In genomic region chr1:119119863-119120569, GRCm38 (mm10) we compare ENCODE assay signal across 8 mouse cellular contexts.
DNase-seq lines count a peak whose midpoint lies in the region; ATAC-seq and TF ChIP-seq lines count a peak whose summit lies in the region.

No protein-coding gene starts in this region.

- 43% methylated on average over 8 of the region's 8 CpGs for WGBS in kidney, embryonic 16.5 days
- 34% methylated on average over 8 of the region's 8 CpGs for WGBS in lung, embryonic 14.5 days

- no peak overlapping the region for H3K4me2 ChIP-seq in kidney, embryonic 16.5 days (replicated peaks; ENCODE audit: low read depth, low read length)
- H3K4me2 ChIP-seq in lung, embryonic 14.5 days: no peak overlapping the region

- no peaks in the 10 kb centered on the region for H3K36me3 ChIP-seq in kidney, embryonic 16.5 days (ENCODE audit: insufficient read depth, low read length)
- H3K36me3 ChIP-seq in E14TG2a.4 (ENCODE audit: insufficient read depth, low read length): no peaks in the 10 kb centered on the region
- H3K36me3 ChIP-seq in lung, embryonic 14.5 days (ENCODE audit: insufficient read depth): no peaks in the 10 kb centered on the region

- peak; percentile 69; the same call in 1 of the 2 replicates for ATAC-seq in kidney, embryonic 16.5 days (ENCODE audit: low FRiP score, low TSS enrichment)
- ATAC-seq in lung, embryonic 14.5 days (ENCODE audit: insufficient read depth): no peak

- no peak for DNase-seq in kidney, adult 18-20 months
- DNase-seq in adrenal gland, postnatal 25 days: peak; percentile 19
- peak; percentile 28 for DNase-seq in lung, embryonic 14.5 days
- DNase-seq in spleen, adult 18-20 months: no peak
- DNase-seq in urinary bladder, postnatal 4 days (ENCODE audit: low spot score in 2 of 2): no peak
- no peak for DNase-seq in frontal cortex, postnatal 36 days (ENCODE audit: low spot score in 2 of 2)

- no peak overlapping the region for H3K4me3 ChIP-seq in kidney, embryonic 16.5 days (ENCODE audit: low read length)
- no peak overlapping the region for H3K4me3 ChIP-seq in E14TG2a.4 (replicated peaks; ENCODE audit: low read length)
- H3K4me3 ChIP-seq in lung, embryonic 14.5 days (ENCODE audit: low read depth, low read length): no peak overlapping the region

- peak; percentile 18 for TF ChIP-seq CTCF in E14TG2a.4 (conservative IDR thresholded peaks at IDR 0.05; ENCODE audit: low read length)
- peak; percentile 50 for TF ChIP-seq CTCF in lung, embryonic 14.5 days (IDR thresholded peaks at IDR 0.05; ENCODE audit: low read depth)

- no peaks in the 10 kb centered on the region for H3K27me3 ChIP-seq in kidney, embryonic 16.5 days (ENCODE audit: insufficient read depth, low read length)
- H3K27me3 ChIP-seq in E14TG2a.4 (ENCODE audit: insufficient read depth, low read length): no peaks in the 10 kb centered on the region
- H3K27me3 ChIP-seq in lung, embryonic 14.5 days (ENCODE audit: insufficient read depth, low read length): no peaks in the 10 kb centered on the region

- no peak overlapping the region for H3K9ac ChIP-seq in kidney, embryonic 16.5 days (replicated peaks; ENCODE audit: low read length)
- H3K9ac ChIP-seq in lung, embryonic 14.5 days: no peak overlapping the region

- H3K9me3 ChIP-seq in kidney, embryonic 16.5 days (ENCODE audit: low read length): no peaks in the 10 kb centered on the region
- H3K9me3 ChIP-seq in E14TG2a.4 (ENCODE audit: low read length): peaks cover 4% of the 10 kb centered on the region; the same call in 1 of the 2 replicates
- H3K9me3 ChIP-seq in lung, embryonic 14.5 days (ENCODE audit: low read depth, low read length): no peaks in the 10 kb centered on the region

- no peak overlapping the region for H3K27ac ChIP-seq in kidney, embryonic 16.5 days (ENCODE audit: low read length)
- no peak overlapping the region for H3K27ac ChIP-seq in lung, embryonic 14.5 days (ENCODE audit: low read depth)

- peaks cover 7% of the 10 kb centered on the region; the same call in 1 of the 2 replicates for H3K4me1 ChIP-seq in kidney, embryonic 16.5 days (ENCODE audit: insufficient read depth, low read length)
- H3K4me1 ChIP-seq in E14TG2a.4 (replicated peaks; ENCODE audit: low read depth, low read length): peaks cover 24% of the 10 kb centered on the region
- no peaks in the 10 kb centered on the region for H3K4me1 ChIP-seq in lung, embryonic 14.5 days (ENCODE audit: insufficient read depth)

Comparison
In these comparisons a context has a peak if more than half of its experiments do, and no peak if none do; other contexts are left out.
1. DNase-seq: peak in adrenal gland, postnatal 25 days (single experiment) and lung, embryonic 14.5 days (single experiment); none in kidney, adult 18-20 months (single experiment), spleen, adult 18-20 months (0 of 2), urinary bladder, postnatal 4 days (0 of 2) and frontal cortex, postnatal 36 days (0 of 2).